Mouse (Mus musculus): ENCODE results near the gene Nop58.

DNA sequence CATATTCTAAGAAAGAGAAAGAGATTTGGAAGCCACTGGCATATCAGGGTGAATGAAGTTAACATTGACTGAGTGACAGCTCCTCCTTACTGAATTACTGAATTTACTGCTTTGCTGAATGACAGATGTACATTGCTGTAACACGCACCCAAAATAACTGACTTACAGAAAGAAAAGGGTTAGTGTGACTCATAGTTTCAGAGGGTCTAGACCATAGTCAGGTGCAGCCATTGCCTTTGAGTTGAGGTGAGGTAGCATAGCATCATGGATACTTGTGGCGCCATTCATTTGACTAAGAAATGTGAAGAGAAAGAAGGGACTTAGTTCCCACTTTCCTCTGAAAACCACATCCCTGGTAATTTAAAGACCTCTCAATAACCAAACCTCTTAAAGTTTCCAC is 11.1 kb upstream of the Nop58 start:
- no peak for TF ChIP-seq CTCF (IDR thresholded peaks at IDR 0.05; ENCODE audit: low read depth, low read length)
- TF ChIP-seq POLR2A (IDR thresholded peaks at IDR 0.05; ENCODE audit: insufficient read depth, low read length), result no peak
- no peak for TF ChIP-seq EP300 (IDR thresholded peaks at IDR 0.05; ENCODE audit: insufficient read depth, low read depth, low read length)

All from ES-Bruce4 (cell line).